Mouse (Mus musculus) frontal cortex, postnatal 14 days (tissue): ENCODE measurements around the gene Klrg1.
A peak's percentile ranks its signal among the peaks of the same experiment; 100 is the strongest.

Experiments
- DNase-seq, 2 experiments: peaks; one replicate each; pipeline ENCODE4 v3.0.0; 2022; ENCODE audit warnings: low spot score in 2 of 2

Gene Klrg1

DNA sequence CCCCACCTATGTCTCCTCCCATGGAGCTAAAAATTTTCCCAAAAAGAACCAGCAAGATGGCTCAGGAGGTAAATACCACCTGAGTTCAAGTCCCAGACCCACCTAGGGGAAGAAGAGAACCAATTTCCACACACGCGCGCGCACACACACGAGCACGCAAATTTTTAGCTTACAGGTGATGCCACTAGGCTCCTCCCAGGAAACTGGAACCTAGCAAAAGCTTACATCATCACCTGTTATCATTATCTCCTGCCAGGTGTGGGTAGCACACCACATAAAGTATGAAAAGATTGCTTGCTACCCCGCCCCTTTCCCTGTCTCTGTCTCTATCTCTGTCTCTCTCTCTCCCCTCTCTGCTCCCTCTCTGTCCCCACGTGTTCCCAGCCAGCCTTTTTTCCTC is 10.4 kb upstream of the Klrg1 start:
- DNase-seq, result no peak

DNA sequence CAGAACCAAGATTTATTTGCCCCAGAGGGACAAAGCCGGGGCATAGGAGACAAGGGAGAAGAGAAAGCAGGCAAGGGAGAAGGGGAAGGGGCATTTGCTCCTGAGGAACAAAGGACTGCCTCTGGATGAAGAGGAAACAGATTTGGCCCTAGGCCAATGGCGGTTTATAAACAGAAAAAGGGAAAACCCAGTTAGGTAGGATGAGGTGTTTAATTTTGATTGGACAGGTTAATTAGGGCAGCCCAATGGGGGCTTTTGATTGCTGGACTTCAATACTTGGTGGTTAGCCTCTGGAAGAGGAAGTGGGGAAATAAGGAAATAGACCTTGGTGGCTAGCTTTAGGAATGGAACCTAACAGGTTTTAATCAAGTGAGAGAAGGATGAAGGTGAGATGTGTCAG is 9.5 kb upstream of the Klrg1 start:
- DNase-seq, result no peak

- no peak for DNase-seq
Observed at GRCm38 (mm10) chr6:122291735-122292134, 9.1 kb upstream of the Klrg1 start.

DNA sequence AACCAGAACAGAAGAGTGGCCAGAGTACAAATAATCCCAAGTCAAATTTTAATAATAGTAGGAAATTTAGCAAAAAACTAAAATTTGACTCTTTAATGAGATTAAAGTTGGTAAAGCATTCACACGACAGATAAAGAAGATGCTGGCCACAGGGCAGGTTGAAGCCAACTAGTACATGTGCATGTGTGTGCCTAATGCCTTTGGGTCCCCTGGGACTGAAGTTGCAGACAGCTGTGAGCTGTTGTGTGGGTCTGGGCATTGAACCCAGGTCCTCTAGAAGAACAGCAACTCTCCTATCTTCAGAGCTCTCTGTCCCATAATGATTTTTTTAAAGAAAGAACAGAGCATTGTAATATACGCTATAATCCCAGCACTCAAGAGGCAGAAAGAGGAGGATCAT is 8.6 kb upstream of the Klrg1 start:
- no peak for DNase-seq

DNA sequence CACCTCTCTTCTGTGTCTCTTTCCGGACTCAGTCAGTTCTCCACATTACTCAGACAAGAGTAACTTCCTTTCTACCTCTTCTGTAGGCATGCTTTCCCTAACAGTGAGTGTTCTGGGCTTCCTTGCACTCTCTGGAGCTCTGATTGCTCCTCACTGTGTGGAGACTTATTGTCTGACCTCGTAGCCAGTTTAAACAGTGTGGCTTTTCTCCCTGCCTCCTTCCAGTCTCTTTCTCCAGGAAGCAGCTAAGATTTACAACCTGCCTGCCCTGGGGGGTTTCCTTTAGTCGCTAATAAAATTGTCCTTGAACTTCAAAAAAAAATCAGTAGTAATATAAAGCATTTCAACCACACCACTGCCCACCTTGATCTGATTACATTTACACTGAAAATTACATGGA is 7.6 kb upstream of the Klrg1 start:
- DNase-seq, result no peak

DNA sequence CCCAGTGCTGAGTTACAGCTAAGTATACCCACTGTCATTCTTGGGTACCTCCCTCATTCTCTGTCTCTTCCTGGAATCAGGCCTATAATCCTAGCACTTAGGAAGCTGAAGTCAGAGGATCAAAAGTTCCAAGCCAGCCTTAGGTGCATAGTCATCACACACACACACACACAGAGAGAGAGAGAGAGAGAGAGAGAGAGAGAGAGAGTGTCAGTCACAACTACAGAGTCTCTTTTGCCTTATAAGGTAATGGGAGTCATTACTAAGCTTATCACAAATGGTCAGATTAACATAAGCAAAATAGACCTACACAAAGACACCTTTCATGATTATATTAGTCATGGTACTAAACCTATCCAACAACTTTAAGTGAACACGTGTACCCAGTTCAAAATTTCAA is 6.6 kb upstream of the Klrg1 start:
- no peak for DNase-seq

DNA sequence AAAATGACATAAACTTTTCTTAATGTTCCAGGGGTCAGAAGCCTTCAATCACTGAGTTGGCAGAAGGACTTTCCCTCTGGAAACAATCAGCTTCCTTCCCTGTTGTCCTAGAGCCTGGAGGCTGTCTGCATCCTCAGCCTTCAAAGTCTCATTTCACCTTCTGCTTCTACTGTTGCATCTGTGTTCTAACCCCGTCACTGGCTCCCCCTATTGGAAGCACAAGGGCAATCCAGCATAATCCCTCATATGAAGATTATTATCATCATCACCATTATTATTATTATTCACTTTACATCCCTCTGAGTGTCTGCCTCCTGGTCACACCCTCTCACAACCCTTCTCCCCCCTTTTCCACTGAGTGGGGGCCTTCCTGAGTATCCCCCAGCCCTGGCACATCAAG is 5.6 kb upstream of the Klrg1 start:
- no peak for DNase-seq

GRCm38 (mm10) chr6:122284823-122285222 is 2.1 kb upstream of the Klrg1 start:
- no peak for DNase-seq

- DNase-seq, result no peak
Observed at GRCm38 (mm10) chr6:122284304-122284703, 1.6 kb upstream of the Klrg1 start.

DNA sequence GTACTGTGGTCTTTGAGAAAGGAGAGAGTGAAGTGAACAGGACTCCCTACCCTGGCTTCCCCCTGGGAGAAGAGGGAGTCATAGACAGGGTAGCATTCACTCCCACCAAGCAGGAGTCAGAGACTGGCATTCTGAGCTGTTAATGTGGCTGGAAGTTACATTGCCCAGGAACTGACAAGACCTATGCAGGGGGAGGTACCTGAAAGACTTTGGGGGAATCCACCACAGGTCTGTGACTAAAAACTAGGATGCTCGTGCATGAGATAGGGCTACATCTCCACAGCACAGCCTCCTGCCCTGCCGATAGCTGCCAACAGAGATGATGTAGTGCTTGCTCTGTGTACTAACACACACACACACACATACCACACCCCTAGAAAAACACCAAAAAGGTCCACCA is 747 bp upstream of the Klrg1 start:
- no peak for DNase-seq

- no peak for DNase-seq
Observed at GRCm38 (mm10) chr6:122276565-122276964, 6.1 kb downstream of the Klrg1 start.

- no peak for DNase-seq
Observed at GRCm38 (mm10) chr6:122274546-122274945, 8.1 kb downstream of the Klrg1 start.

DNA sequence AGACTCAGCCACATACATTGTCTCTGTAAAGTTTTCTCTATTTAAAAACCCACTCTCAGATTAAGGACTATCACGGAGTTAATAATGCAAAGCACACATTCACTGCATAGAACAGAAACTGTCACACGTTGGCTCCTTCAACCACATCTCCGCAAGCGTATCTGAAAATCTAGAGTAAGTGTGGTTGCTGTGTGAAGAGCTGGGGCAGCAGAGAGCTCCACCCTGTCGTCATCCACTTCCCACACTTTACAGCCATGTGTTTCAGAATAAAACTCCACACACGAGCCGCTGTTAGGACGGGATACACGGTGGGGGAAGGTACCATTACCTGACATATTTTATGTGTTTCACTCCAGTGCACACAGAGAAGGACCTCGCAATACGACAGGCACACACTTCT is 12.5 kb downstream of the Klrg1 start:
- no peak for DNase-seq

- no peak for DNase-seq
Observed at GRCm38 (mm10) chr6:122269170-122269569, 13.5 kb downstream of the Klrg1 start.

DNA sequence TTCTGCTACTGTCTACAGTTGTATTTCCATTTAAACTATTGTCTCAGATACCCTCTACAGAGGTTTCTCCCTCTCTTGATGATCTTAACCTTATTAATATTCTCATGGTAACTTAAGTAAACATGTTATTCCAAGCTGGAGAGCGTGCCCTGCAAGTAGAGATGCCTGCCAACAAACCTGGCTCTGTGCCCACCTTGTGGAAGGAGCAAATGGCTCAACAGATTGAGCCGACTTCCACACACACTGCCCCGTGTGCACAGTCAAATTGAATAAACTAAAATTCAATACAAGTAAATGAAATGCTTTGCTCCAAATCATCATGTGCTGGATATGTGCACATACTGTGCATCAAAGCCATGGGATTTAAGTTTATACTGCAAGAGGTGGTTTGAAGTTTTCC is 14.1 kb downstream of the Klrg1 start:
- DNase-seq, result peak; percentile 14 to 32

- no peak for DNase-seq
Observed at GRCm38 (mm10) chr6:122262543-122262942, 20.1 kb downstream of the Klrg1 start.

DNA sequence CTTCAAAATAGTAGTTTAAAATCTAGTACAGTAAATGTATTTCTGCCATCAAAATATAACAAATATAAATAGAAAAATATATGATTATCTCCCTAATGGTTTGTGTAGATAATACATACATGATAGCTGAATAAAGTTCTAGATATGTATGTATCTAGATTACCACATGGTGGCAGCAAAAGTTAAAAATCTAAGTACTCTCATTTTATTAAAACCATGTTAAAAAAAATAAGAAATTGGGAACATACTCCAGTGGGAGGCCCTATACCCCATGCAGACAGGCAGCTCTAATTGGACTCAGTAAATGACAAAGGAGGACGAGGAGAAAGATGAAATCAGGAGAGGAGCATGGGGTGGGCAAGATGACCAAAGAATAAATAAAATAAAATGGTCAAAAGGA is 30.5 kb downstream of the Klrg1 start:
- DNase-seq, result no peak

DNA sequence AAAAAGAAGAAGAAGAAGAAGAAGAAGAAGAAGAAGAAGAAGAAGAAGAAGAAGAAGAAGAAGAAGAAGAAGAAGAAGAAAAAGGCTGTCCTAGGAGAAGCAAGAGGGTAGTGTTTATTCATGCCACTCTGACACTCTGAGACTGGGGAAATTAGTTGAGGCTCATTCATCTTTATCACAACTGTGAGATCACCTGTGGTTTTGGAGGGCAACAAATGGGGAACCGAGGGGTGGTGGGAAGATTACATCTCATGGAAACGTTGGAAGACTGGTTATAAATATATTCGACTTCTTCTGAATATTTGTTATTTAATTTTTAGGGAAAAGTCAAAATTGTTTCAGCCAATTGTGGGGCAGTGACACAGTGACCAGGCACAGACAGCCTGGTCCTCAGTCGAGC is 32.6 kb downstream of the Klrg1 start:
- DNase-seq, result no peak
